Mouse (Mus musculus) bone marrow, adult 2 months (tissue): Measurements from ENCODE around the gene Mprip.

Source experiments
- CTCF ChIP-seq: fragments of 200-500 bp; IDR thresholded peaks from 2 replicates; pipeline ENCODE4 v1.5.1; 2011; ENCODE audit warnings: low read length, control low read depth; ENCODE audit not compliant: control insufficient read depth, insufficient read depth
- POLR2A ChIP-seq: fragments of 200-500 bp; IDR thresholded peaks from 2 replicates; pipeline ENCODE4 v1.6.1; 2011; ENCODE audit warnings: low read depth, mild to moderate bottlenecking, control low read depth, low read length, borderline replicate concordance; ENCODE audit not compliant: control insufficient read depth

DNA sequence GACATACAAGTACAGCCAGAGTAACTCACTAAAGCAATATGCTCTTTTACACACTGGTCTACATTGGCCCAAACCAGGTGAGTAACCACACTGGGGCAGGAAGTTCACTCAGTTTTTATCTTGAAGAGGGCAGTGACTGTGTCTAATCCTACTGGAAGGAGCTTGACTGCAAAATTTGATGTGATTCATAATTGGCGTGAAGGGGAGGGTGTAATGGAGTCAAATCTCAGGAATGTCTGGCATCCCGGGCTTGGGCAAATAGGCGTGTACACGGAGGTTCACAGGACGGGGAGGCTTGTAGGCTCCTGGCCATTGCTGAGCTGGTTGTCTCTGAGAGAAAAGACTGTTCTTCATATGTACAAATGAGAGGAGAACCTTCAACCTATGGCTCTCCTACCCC lies 5.8 kb upstream of the Mprip start:
- TF ChIP-seq CTCF: no peak
- TF ChIP-seq POLR2A: no peak
